Comparison of ENCODE assay signal across 18 mouse cellular contexts in the genomic region with DNA sequence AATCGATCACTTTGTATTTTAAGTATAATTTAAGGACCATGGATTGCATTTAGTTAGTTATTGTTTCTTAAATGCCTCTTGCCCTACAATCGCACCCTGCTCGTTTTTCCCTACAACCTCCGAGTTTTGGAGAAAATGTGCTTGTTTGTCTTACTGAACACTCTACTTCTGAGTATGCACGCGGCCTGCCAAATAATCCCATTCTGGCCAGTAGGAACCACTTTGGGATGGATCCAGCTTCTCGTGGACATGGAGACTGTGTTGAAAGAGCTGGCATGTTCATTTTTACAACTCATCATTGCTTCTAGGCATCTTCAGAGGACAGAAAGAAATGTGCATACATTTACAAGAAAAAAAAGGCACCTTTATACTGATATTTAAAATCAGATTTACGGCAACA.
DNase-seq lines count a peak whose midpoint lies in the region; ATAC-seq and TF ChIP-seq lines count a peak whose summit lies in the region.
"Had no signal": no experiment of that assay in that cellular context is flagged by ENCODE, and none has a peak within 500 bp of the region (broad histone marks: within the 10 kb centered on the region; RNA-seq: fewer than 3 reads in every experiment).

No protein-coding gene starts in this region.

- 76% methylated on average over 8 of the region's 8 CpGs for WGBS in lung, embryonic 14.5 days
- WGBS in lung, adult 2 months = 34% methylated on average over 8 of the region's 8 CpGs
- 92% methylated on average over 8 of the region's 8 CpGs for WGBS in thymus, adult 2 months

- no peaks in the 10 kb centered on the region for H3K36me3 ChIP-seq in lung, embryonic 14.5 days (ENCODE audit: insufficient read depth)
- H3K36me3 ChIP-seq in thymus, adult 2 months (ENCODE audit: control insufficient read depth, insufficient read depth, low read length) = no peaks in the 10 kb centered on the region
- H3K36me3 ChIP-seq: embryonic facial prominence, embryonic 12.5 days; forebrain, embryonic 12.5 days; limb, embryonic 13.5 days; neural tube, embryonic 12.5 days; stomach, embryonic 15.5 days had no signal

- no peak overlapping the region for H3K9ac ChIP-seq in lung, embryonic 14.5 days
- H3K9ac ChIP-seq: embryonic facial prominence, embryonic 12.5 days; forebrain, embryonic 12.5 days; limb, embryonic 13.5 days; liver, postnatal 0 days; neural tube, embryonic 12.5 days; stomach, embryonic 15.5 days had no signal

- peak; percentile 45 to 60 for DNase-seq in cerebellum, postnatal 14 days
- no peak for DNase-seq in cerebellum, adult 9-10 months
- peak; percentile 16 for DNase-seq in lung, embryonic 14.5 days
- no peak for DNase-seq in lung, adult 2 months
- peak; percentile 16 to 25 for DNase-seq in heart, postnatal 14 days
- DNase-seq in thymus, adult 2 months = no peak
- DNase-seq in liver = no peak
- no peak for DNase-seq in right cerebral cortex, postnatal 14 days
- DNase-seq: liver, postnatal 0 days had no signal

- H3K4me3 ChIP-seq in lung, embryonic 14.5 days (ENCODE audit: low read depth, low read length) = no peak overlapping the region
- no peak overlapping the region for H3K4me3 ChIP-seq in lung, adult 2 months (replicated peaks; ENCODE audit: extremely low read depth, low read depth, low read length)
- H3K4me3 ChIP-seq in thymus, adult 2 months (ENCODE audit: control insufficient read depth, insufficient read depth, low read length) = no peak overlapping the region
- H3K4me3 ChIP-seq: embryonic facial prominence, embryonic 12.5 days; forebrain, embryonic 12.5 days; left cerebral cortex, adult 2 months; limb, embryonic 13.5 days; megakaryocyte, embryonic 14.5 days; neural tube, embryonic 12.5 days; stomach, embryonic 15.5 days had no signal

- no peaks in the 10 kb centered on the region for H3K4me1 ChIP-seq in lung, embryonic 14.5 days (ENCODE audit: insufficient read depth)
- H3K4me1 ChIP-seq in lung, adult 2 months (ENCODE audit: control insufficient read depth, insufficient read depth, low read length) = no peaks in the 10 kb centered on the region
- no peaks in the 10 kb centered on the region for H3K4me1 ChIP-seq in thymus, adult 2 months (replicated peaks; ENCODE audit: control insufficient read depth, insufficient read depth, low read length)
- H3K4me1 ChIP-seq: megakaryocyte, embryonic 14.5 days; stomach, embryonic 15.5 days had no signal

- no peaks in the 10 kb centered on the region for H3K27me3 ChIP-seq in lung, embryonic 14.5 days (ENCODE audit: insufficient read depth, low read length)
- no peaks in the 10 kb centered on the region for H3K27me3 ChIP-seq in thymus, adult 2 months (ENCODE audit: control insufficient read depth, insufficient read depth, low read length)
- H3K27me3 ChIP-seq: embryonic facial prominence, embryonic 12.5 days; forebrain, embryonic 12.5 days; limb, embryonic 13.5 days; megakaryocyte, embryonic 14.5 days; neural tube, embryonic 12.5 days; stomach, embryonic 15.5 days had no signal

- no peak for TF ChIP-seq POLR2A in lung, adult 2 months (IDR thresholded peaks at IDR 0.05; ENCODE audit: borderline replicate concordance, extremely low read depth, low read depth, low read length)
- no peak for TF ChIP-seq POLR2A in thymus, adult 2 months (IDR thresholded peaks at IDR 0.05; ENCODE audit: control insufficient read depth, extremely low read depth, insufficient read depth, low read length, poor library complexity)

- ATAC-seq in lung, embryonic 14.5 days (ENCODE audit: insufficient read depth) = no peak
- ATAC-seq: activated CD4-positive, CD25-positive, alpha-beta regulatory T cell, adult 4 months; liver, postnatal 0 days had no signal

- intact Hi-C loops in heart, postnatal 14 days (cut with DNase I) = no loop called here

- no peak overlapping the region for H3K4me2 ChIP-seq in lung, embryonic 14.5 days
- H3K4me2 ChIP-seq: embryonic facial prominence, embryonic 12.5 days; forebrain, embryonic 12.5 days; limb, embryonic 13.5 days; neural tube, embryonic 12.5 days; stomach, embryonic 15.5 days had no signal

- no peak overlapping the region for H3K27ac ChIP-seq in lung, embryonic 14.5 days (ENCODE audit: low read depth)
- no peak overlapping the region for H3K27ac ChIP-seq in thymus, adult 2 months (ENCODE audit: control insufficient read depth, insufficient read depth, low read length)
- H3K27ac ChIP-seq: embryonic facial prominence, embryonic 12.5 days; forebrain, embryonic 12.5 days; kidney, postnatal 0 days; left cerebral cortex, adult 2 months; limb, embryonic 13.5 days; neural tube, embryonic 12.5 days; stomach, embryonic 15.5 days had no signal

- no peaks in the 10 kb centered on the region for H3K9me3 ChIP-seq in lung, embryonic 14.5 days (ENCODE audit: low read depth, low read length)
- H3K9me3 ChIP-seq: embryonic facial prominence, embryonic 12.5 days; forebrain, embryonic 12.5 days; limb, embryonic 13.5 days; neural tube, embryonic 12.5 days; stomach, embryonic 15.5 days had no signal

- no peak for TF ChIP-seq CTCF in lung, embryonic 14.5 days (IDR thresholded peaks at IDR 0.05; ENCODE audit: low read depth)
- TF ChIP-seq CTCF in lung, adult 2 months (IDR thresholded peaks at IDR 0.05; ENCODE audit: insufficient read depth, low read length) = no peak
- no peak for TF ChIP-seq CTCF in thymus, adult 2 months (IDR thresholded peaks at IDR 0.05; ENCODE audit: borderline replicate concordance, control insufficient read depth, extremely low read depth, insufficient read depth, low read length, poor library complexity)

Comparison
In these comparisons a context has a peak if more than half of its experiments do, and no peak if none do; other contexts are left out.
1. DNase-seq: peak in cerebellum, postnatal 14 days (2 of 2), lung, embryonic 14.5 days (single experiment) and heart, postnatal 14 days (2 of 2); none in cerebellum, adult 9-10 months (single experiment), lung, adult 2 months (single experiment), thymus, adult 2 months (single experiment), liver (single experiment) and right cerebral cortex, postnatal 14 days (single experiment).